Mouse (Mus musculus) bone marrow, adult 2 months (tissue): ENCODE results near the gene Igsf23.

ENCODE experiments used
- CTCF ChIP-seq: fragments of 200-500 bp; IDR thresholded peaks from 2 replicates; pipeline ENCODE4 v1.5.1; 2011; ENCODE audit warnings: low read length, control low read depth; ENCODE audit not compliant: control insufficient read depth, insufficient read depth
- POLR2A ChIP-seq: fragments of 200-500 bp; IDR thresholded peaks from 2 replicates; pipeline ENCODE4 v1.6.1; 2011; ENCODE audit warnings: low read depth, mild to moderate bottlenecking, control low read depth, low read length, borderline replicate concordance; ENCODE audit not compliant: control insufficient read depth

DNA sequence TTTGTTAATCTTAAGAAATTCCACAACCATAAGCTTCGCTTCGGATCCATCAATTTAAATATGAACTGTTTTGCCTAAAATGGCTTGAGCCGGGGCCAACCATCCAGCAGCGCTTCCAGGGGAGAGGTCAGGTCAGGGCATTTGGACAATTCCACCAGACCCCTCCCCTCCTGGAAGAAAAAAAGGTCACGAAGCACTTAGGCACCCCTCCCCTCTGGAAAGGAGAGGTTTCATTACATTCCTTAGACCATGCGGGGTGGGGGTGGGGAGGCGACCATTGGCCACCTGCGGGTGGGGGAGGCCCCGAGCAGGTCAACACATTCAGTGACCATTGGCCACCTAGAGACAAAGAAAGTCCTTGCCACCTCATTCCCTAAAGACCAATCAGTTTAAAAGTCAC lies 2.5 kb upstream of the Igsf23 start:
- TF ChIP-seq CTCF, result no peak
- TF ChIP-seq POLR2A, result no peak
